Mouse (Mus musculus) lung, embryonic 15.5 days (tissue): ENCODE data around the gene Trappc10. TPM values are rescaled to one million over a fixed set of nuclear protein-coding genes. Genes with fewer than 3 reads are reported as not detected.

Experiments
- ATAC-seq: fragments of 200-750 bp; cut with Nextera tagmentation; 2 replicates; pipeline ENCODE4 v1.8.0; 2017; ENCODE audit warnings: moderate number of reproducible peaks, borderline replicate concordance; ENCODE audit not compliant: low FRiP score, low TSS enrichment; ENCODE audit errors: extremely low read depth
- H3K27ac ChIP-seq: fragments of 300-500 bp; sonication (generic); 2 replicates; pipeline ENCODE4 v1.5.1; 2015; ENCODE audit warnings: moderate library complexity, mild to moderate bottlenecking, inconsistent platforms
- H3K27me3 ChIP-seq: fragments of 300-500 bp; sonication (generic); 2 replicates; pipeline ENCODE4 v1.6.1; 2015; ENCODE audit warnings: inconsistent platforms
- H3K36me3 ChIP-seq: fragments of 300-500 bp; sonication (generic); 2 replicates; pipeline ENCODE4 v1.6.1; 2015; ENCODE audit warnings: inconsistent platforms
- H3K4me1 ChIP-seq: fragments of 300-500 bp; sonication (generic); 2 replicates; pipeline ENCODE4 v1.6.1; 2015; ENCODE audit warnings: inconsistent platforms
- H3K4me2 ChIP-seq: fragments of 300-500 bp; sonication (generic); 2 replicates; pipeline ENCODE4 v1.6.1; 2015; ENCODE audit warnings: inconsistent platforms, mild to moderate bottlenecking, moderate library complexity
- H3K4me3 ChIP-seq: fragments of 300-500 bp; sonication (generic); 2 replicates; pipeline ENCODE4 v1.5.1; 2015; ENCODE audit warnings: mild to moderate bottlenecking, inconsistent platforms
- H3K9ac ChIP-seq: fragments of 300-500 bp; sonication (generic); 2 replicates; pipeline ENCODE4 v1.6.1; 2015; ENCODE audit warnings: inconsistent platforms
- H3K9me3 ChIP-seq: fragments of 300-500 bp; sonication (generic); 2 replicates; pipeline ENCODE4 v1.6.1; 2016; ENCODE audit warnings: inconsistent platforms
- WGBS: fragments of 180-500 bp; shearing (Covaris S2); methylation state at CpG from one replicate; pipeline ENCODE4 v1.1.7; 2015; 5-methylcytosine and 5-hydroxymethylcytosine counted together
- polyA plus RNA-seq: library from polyadenylated mRNA; unstranded; fragments of >200 nt; fragmentation: Nextera tagmentation; extraction: Ambion mirVana; gene quantifications from 2 replicates; pipeline ENCODE4 v1.2.1, GENCODE M21; 2015

Gene Trappc10
- polyA plus RNA-seq, 1 experiment from 2014 or later: 14.4 TPM

- peaks cover 50% of the 10 kb centered on the region for H3K36me3 ChIP-seq
- H3K9me3 ChIP-seq: no peaks in the 10 kb centered on the region
- no peak overlapping the region for H3K4me3 ChIP-seq
- ATAC-seq: no peak
- H3K4me2 ChIP-seq: no peak overlapping the region
- H3K27me3 ChIP-seq: no peaks in the 10 kb centered on the region
- no peak overlapping the region for H3K27ac ChIP-seq
- H3K9ac ChIP-seq: no peak overlapping the region
- H3K4me1 ChIP-seq: peaks cover 17% of the 10 kb centered on the region
These were observed 76.7 kb downstream of the Trappc10 start for GRCm38 (mm10) chr10:78167775-78168174.

GRCm38 (mm10) chr10:78167333-78167732 lies 77.1 kb downstream of the Trappc10 start:
- H3K4me2 ChIP-seq: no peak overlapping the region
- H3K4me3 ChIP-seq: no peak overlapping the region
- ATAC-seq: no peak
- H3K36me3 ChIP-seq: peaks cover 48% of the 10 kb centered on the region
- H3K9ac ChIP-seq: no peak overlapping the region
- no peak overlapping the region for H3K27ac ChIP-seq
- H3K27me3 ChIP-seq: no peaks in the 10 kb centered on the region
- peaks cover 17% of the 10 kb centered on the region for H3K4me1 ChIP-seq
- WGBS: 95% methylated on average over 7 of the region's 7 CpGs
- H3K9me3 ChIP-seq: no peaks in the 10 kb centered on the region

DNA sequence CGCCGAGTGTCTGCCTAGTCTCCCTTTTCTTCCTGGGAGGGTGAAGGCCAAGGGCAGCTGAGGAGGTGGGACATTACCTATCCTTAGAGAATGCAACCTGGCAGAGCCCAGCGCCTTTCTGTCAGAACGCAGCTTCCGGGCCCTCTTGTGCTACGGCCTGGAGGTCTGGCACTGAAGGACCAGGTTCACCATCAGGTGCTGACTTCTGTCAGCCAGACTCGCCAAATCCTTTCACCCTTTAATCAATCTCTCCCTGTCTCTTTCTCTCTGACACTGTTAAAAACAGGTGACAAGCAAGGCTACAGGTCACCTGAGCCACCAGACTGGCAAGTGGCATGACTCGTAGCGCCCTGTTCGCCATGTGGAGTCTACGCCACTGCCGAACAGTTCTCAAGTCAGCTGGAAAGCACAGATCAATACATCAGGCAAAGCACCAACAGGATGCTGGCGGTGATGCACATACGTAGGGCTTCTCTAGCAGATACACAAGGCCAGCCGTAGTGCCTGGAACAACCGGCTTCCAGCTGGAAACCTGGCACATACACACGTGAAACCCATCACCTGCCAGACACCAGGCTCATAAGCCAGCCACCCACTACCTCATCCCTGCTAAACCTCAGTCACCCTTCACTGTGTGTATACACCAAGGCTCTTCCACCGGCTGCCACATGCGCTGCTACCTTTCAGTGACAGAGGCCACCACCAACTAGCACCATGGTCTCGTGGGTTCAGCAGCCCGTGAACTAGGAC lies 79.0 kb downstream of the Trappc10 start:
- peaks cover 41% of the 10 kb centered on the region for H3K36me3 ChIP-seq
- peaks cover 17% of the 10 kb centered on the region for H3K4me1 ChIP-seq
- no peak for ATAC-seq
- no peak overlapping the region for H3K4me3 ChIP-seq
- H3K9me3 ChIP-seq: no peaks in the 10 kb centered on the region
- no peak overlapping the region for H3K4me2 ChIP-seq
- WGBS: 93% methylated on average over 21 of the region's 21 CpGs
- H3K9ac ChIP-seq: no peak overlapping the region
- H3K27me3 ChIP-seq: no peaks in the 10 kb centered on the region
- H3K27ac ChIP-seq: no peak overlapping the region

DNA sequence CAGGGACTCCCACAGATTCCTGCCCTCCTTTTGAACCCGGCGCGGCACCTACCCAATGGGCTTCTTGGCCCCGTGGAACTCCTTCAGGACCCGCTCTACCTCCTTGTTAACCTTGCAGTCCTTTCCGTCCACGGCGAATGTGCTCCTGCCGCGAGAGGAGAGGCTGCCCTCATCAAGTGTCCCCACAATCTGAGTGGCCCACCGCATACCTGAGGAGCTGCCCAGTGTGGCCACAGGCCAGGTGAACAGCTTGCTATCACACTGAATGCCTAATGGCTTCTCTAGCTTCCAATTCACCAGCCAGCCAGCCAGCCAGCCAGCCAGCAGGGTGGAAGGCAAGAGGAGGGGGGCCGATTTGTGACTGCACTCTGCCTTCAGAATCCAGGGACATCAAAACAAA lies 79.7 kb downstream of the Trappc10 start:
- no peak for ATAC-seq
- Histone ChIP-seq H3K36me3 (peaks cover 41% of the 10 kb centered on the region), H3K9me3 (no peaks in the 10 kb centered on the region), H3K4me2 (no peak overlapping the region), H3K27ac (no peak overlapping the region), H3K4me3 (no peak overlapping the region), H3K4me1 (peaks cover 12% of the 10 kb centered on the region), H3K27me3 (no peaks in the 10 kb centered on the region), H3K9ac (no peak overlapping the region)
- 94% methylated on average over 12 of the region's 12 CpGs for WGBS

DNA sequence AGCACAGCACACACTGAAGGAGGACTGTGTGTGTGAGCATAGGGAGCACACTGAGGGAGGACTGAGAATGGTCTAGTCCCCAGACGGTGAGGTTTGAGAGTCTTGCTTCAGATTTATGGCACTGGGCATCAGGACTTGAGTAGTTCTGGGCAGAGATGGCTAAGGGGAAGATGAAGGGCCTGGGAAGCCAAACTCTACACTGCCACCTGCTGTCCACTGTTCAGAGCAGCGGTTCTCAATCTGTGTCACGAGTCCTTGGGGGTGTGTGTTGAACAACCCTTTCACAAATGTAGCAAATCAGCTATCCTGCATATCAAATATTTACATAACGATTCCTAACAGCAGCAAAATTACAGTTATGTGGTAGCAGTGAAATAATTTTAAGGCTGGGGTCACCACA lies 80.5 kb downstream of the Trappc10 start:
- Histone ChIP-seq H3K4me3 (no peak overlapping the region), H3K27me3 (no peaks in the 10 kb centered on the region), H3K4me2 (no peak overlapping the region), H3K4me1 (peaks cover 18% of the 10 kb centered on the region), H3K9ac (no peak overlapping the region), H3K36me3 (peaks cover 41% of the 10 kb centered on the region), H3K27ac (no peak overlapping the region), H3K9me3 (no peaks in the 10 kb centered on the region)
- ATAC-seq: no peak
- WGBS: 17% methylated on average over 4 of the region's 4 CpGs

DNA sequence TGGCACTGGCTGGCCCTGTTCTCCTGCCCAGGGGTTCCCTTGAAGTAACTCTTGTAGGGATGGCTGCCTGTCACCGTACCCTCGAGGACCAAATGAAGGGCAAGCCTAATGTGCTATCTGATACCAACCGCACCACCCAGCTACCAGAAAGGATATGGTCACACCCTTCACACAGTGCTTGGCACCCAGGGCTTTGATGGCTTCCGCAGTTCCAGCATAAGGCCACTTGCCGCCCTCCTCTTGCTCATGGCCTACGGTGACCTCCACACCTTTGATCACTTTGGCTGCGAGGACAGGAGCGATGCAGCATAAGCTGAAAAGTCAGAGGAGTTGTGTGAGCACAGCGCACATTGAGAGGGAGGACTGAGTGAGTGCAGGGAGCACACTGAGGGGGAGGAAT lies 81.2 kb downstream of the Trappc10 start:
- WGBS: 92% methylated on average over 9 of the region's 9 CpGs
- Histone ChIP-seq H3K4me3 (no peak overlapping the region), H3K27ac (no peak overlapping the region), H3K9ac (no peak overlapping the region), H3K4me1 (peaks cover 16% of the 10 kb centered on the region), H3K4me2 (no peak overlapping the region), H3K27me3 (no peaks in the 10 kb centered on the region), H3K36me3 (peaks cover 41% of the 10 kb centered on the region), H3K9me3 (no peaks in the 10 kb centered on the region)
- ATAC-seq: no peak

DNA sequence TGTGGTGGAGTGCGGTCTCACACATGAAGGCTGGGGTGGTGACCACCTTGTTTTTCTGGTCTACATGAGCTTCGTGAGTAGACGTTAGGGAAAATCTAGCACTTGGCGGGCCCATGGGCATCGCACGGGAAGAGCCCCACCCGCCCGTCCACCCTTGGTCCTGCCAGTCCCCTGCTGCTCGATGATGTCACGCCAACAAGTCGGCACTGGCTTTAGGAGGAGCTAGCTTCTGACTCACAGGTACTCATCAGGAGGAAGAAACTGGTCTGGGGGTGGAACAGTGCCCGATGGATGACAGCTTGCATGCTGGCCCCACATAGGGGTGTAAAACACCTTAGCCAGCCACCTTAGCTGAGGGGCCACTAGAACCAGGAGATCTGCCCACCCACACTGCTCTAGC lies 81.8 kb downstream of the Trappc10 start:
- peaks cover 41% of the 10 kb centered on the region for H3K36me3 ChIP-seq
- H3K27me3 ChIP-seq: no peaks in the 10 kb centered on the region
- no peak overlapping the region for H3K27ac ChIP-seq
- 93% methylated on average over 12 of the region's 12 CpGs for WGBS
- no peak overlapping the region for H3K4me2 ChIP-seq
- H3K4me1 ChIP-seq: peaks cover 16% of the 10 kb centered on the region
- H3K9ac ChIP-seq: no peak overlapping the region
- H3K9me3 ChIP-seq: no peaks in the 10 kb centered on the region
- H3K4me3 ChIP-seq: no peak overlapping the region
- no peak for ATAC-seq

DNA sequence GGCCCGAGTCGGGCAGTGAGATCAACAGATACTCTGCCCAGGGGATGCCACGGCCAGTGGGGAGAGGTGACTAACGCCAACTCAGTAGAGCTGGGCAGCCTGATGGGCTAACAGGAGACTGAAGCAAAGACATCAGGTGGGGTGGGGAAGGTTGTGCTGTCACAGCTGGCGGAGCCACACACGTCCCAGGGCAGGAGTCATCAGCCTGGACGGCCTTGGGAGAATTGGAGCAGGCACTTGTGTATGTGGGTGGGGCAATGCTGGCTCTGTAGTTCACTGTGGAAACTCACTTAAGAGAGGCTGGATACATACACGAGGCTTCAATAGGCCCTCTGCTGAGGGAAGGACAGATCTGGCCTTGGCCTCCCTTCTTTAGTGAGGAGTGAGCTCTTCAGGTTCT lies 83.3 kb downstream of the Trappc10 start:
- Histone ChIP-seq H3K9ac (no peak overlapping the region), H3K27me3 (no peaks in the 10 kb centered on the region), H3K4me2 (no peak overlapping the region), H3K4me1 (peaks cover 16% of the 10 kb centered on the region), H3K9me3 (no peaks in the 10 kb centered on the region), H3K36me3 (peaks cover 31% of the 10 kb centered on the region), H3K27ac (no peak overlapping the region), H3K4me3 (no peak overlapping the region)
- no peak for ATAC-seq
- WGBS: 75% methylated on average over 8 of the region's 8 CpGs

- no peak; the same call in 1 of the 2 replicates for ATAC-seq
- WGBS: 80% methylated on average over 16 of the region's 16 CpGs
These were observed 83.9 kb downstream of the Trappc10 start for GRCm38 (mm10) chr10:78160369-78161095.

GRCm38 (mm10) chr10:78159906-78160305 lies 84.5 kb downstream of the Trappc10 start:
- Histone ChIP-seq H3K4me3 (no peak overlapping the region), H3K4me1 (peaks cover 22% of the 10 kb centered on the region), H3K9me3 (no peaks in the 10 kb centered on the region), H3K4me2 (peak overlapping the region; percentile 35), H3K9ac (no peak overlapping the region), H3K27me3 (no peaks in the 10 kb centered on the region), H3K27ac (peak overlapping the region; percentile 8; the same call in 1 of the 2 replicates), H3K36me3 (peaks cover 24% of the 10 kb centered on the region)
- ATAC-seq: peak; percentile 78
- WGBS: 3% methylated on average over 7 of the region's 7 CpGs

More at GRCm38 (mm10) chr10:78160369-78161095, 83.9 kb downstream of the Trappc10 start:
- Histone ChIP-seq H3K4me1 (peaks cover 17% of the 10 kb centered on the region), H3K27me3 (no peaks in the 10 kb centered on the region), H3K27ac (no peak overlapping the region), H3K9me3 (no peaks in the 10 kb centered on the region), H3K4me2 (no peak overlapping the region), H3K9ac (no peak overlapping the region), H3K36me3 (peaks cover 25% of the 10 kb centered on the region), H3K4me3 (no peak overlapping the region)

DNA sequence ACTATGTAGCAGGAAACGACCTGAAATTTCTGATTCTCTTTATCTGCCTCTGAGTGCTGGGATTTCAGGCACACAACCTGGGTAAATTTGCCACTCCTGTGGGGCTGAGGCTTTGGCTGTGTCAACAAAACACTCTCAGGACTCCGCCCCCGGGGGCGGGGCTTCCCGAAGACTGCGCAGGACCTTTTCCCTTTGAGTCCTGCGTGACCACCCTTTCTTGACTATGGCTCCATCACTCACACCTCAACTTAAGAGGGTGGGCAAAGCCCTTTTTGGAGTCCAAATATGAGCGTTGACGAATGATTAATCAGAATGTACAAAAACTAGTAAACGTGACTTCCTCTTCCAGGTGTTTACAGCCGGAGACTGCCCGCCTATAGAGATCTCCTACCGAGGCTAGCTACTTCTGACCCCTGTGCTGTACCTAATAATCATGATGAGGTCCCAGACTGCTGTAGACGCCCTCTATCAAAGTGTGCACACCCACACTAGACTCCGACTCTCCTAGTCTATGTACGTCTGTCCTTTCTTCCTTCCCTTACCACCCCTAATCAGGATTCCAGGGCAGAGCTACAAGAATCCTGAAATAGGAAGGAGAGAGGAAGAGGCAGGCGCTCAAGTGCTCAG lies 85.1 kb downstream of the Trappc10 start:
- Histone ChIP-seq H3K4me3 (no peak overlapping the region), H3K36me3 (peaks cover 18% of the 10 kb centered on the region), H3K9ac (no peak overlapping the region), H3K4me2 (peak overlapping the region; percentile 35), H3K4me1 (peaks cover 22% of the 10 kb centered on the region), H3K27me3 (no peaks in the 10 kb centered on the region), H3K27ac (peak overlapping the region; percentile 8; the same call in 1 of the 2 replicates), H3K9me3 (no peaks in the 10 kb centered on the region)
- WGBS: 14% methylated on average over 17 of the region's 17 CpGs
- 0 out of 2 replicates have a peak, but pooled peaks have one; percentile 19 for ATAC-seq

- no peak overlapping the region for H3K4me3 ChIP-seq
- 72% methylated on average over 15 of the region's 15 CpGs for WGBS
- no peak overlapping the region for H3K4me2 ChIP-seq
- H3K27me3 ChIP-seq: no peaks in the 10 kb centered on the region
- no peak for ATAC-seq
- H3K4me1 ChIP-seq: peaks cover 22% of the 10 kb centered on the region
- peaks cover 11% of the 10 kb centered on the region; the same call in 1 of the 2 replicates for H3K36me3 ChIP-seq
- H3K9me3 ChIP-seq: no peaks in the 10 kb centered on the region
- H3K27ac ChIP-seq: no peak overlapping the region
- H3K9ac ChIP-seq: no peak overlapping the region
These were observed 86.4 kb downstream of the Trappc10 start for GRCm38 (mm10) chr10:78158041-78158440.
